Mouse (Mus musculus) forebrain, embryonic 11.5 days (tissue): ENCODE measurements at regions not wholly inside any gene's neighbourhood (a gene's known extent, or its start where the extent isn't known, plus 50 kb on each side); places are given as distances from the start of the nearest gene placed in this dataset.

Experiments used
- ATAC-seq: fragments of 200-750 bp; cut with Nextera tagmentation; replicated peaks from 2 replicates; pipeline ENCODE4 v1.8.0; 2017; ENCODE audit warnings: moderate TSS enrichment; ENCODE audit not compliant: low FRiP score
- DNase-seq: peaks from one replicate; pipeline ENCODE4 v3.0.0-alpha.2; 2017; ENCODE audit warnings: low spot score
- H3K27ac ChIP-seq: fragments of 300-500 bp; sonication (generic); 2 replicates; pipeline ENCODE4 v1.5.1; 2014; ENCODE audit warnings: low read depth, low read length
- H3K27me3 ChIP-seq: fragments of 300-500 bp; sonication (generic); 2 replicates; pipeline ENCODE4 v1.6.1; 2014; ENCODE audit warnings: mild to moderate bottlenecking, low read length, mixed read lengths; ENCODE audit not compliant: control insufficient read depth, insufficient read depth
- H3K36me3 ChIP-seq: fragments of 300-500 bp; sonication (generic); 2 replicates; pipeline ENCODE4 v1.6.1; 2014; ENCODE audit warnings: mild to moderate bottlenecking, low read length, moderate library complexity, mixed read lengths; ENCODE audit not compliant: control insufficient read depth, insufficient read depth
- H3K4me1 ChIP-seq: fragments of 300-500 bp; sonication (generic); replicated peaks from 2 replicates; pipeline ENCODE4 v1.6.1; 2014; ENCODE audit warnings: low read length, mixed read lengths; ENCODE audit not compliant: control insufficient read depth, insufficient read depth
- H3K4me2 ChIP-seq: fragments of 300-500 bp; sonication (generic); 2 replicates; pipeline ENCODE4 v1.6.1; 2014; ENCODE audit warnings: low read depth, mild to moderate bottlenecking, low read length, moderate library complexity, mixed read lengths; ENCODE audit not compliant: severe bottlenecking
- H3K4me3 ChIP-seq: fragments of 300-500 bp; sonication (generic); 2 replicates; pipeline ENCODE4 v1.5.1; 2014; ENCODE audit warnings: low read depth, low read length
- H3K9ac ChIP-seq: fragments of 300-500 bp; sonication (generic); 2 replicates; pipeline ENCODE4 v1.6.1; 2014; ENCODE audit warnings: low read length
- H3K9me3 ChIP-seq: fragments of 300-500 bp; sonication (generic); 2 replicates; pipeline ENCODE4 v1.6.1; 2016; ENCODE audit warnings: low read length, mixed read lengths; ENCODE audit not compliant: control insufficient read depth
- WGBS: fragments of 180-500 bp; shearing (Covaris S2); extraction: QIAGEN DNeasy Blood & Tissue Kit; methylation state at CpG from one replicate; pipeline ENCODE4 v1.1.7; 2014; 5-methylcytosine and 5-hydroxymethylcytosine counted together

GRCm38 (mm10) chr17:9308507-9308906, 113.4 kb upstream of the Gm17728 start:
- whole genome bisulfite sequencing, result 46% methylated on average over 2 of the region's 2 CpGs
- no peak overlapping the region for H3K4me2 ChIP-seq
- H3K9me3 ChIP-seq, result no peaks in the 10 kb centered on the region
- H3K27ac ChIP-seq, result no peak overlapping the region
- H3K36me3 ChIP-seq, result no peaks in the 10 kb centered on the region
- H3K9ac ChIP-seq, result no peak overlapping the region
- H3K4me3 ChIP-seq, result no peak overlapping the region
- no peak for DNase-seq
- ATAC-seq, result no peak
- no peaks in the 10 kb centered on the region for H3K4me1 ChIP-seq
- no peaks in the 10 kb centered on the region for H3K27me3 ChIP-seq

DNA sequence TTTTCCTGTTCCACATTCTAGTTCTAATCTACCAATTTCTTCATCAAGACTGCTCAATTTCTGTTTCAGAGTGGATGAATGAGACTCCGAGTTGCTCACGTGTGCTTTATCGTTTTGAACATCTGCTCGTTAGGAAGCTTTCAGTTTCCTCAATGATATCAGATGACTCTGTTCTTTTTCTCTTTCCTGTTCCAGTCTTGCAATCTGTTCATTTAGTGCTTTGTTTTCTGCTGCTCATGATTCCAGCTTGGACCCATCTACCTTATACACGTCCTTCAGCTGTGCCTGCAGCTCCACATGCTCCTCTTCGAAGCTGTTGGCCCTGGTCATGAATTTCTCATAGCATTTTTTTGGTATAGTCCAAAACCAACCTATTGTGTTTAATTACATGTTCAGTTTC, 99.1 kb upstream of the Gm17728 start:
- no peak overlapping the region for H3K4me2 ChIP-seq
- no peak overlapping the region for H3K4me3 ChIP-seq
- no peaks in the 10 kb centered on the region for H3K4me1 ChIP-seq
- DNase-seq (no peak), ATAC-seq (no peak)
- H3K9ac ChIP-seq, result no peak overlapping the region
- H3K27me3 ChIP-seq, result no peaks in the 10 kb centered on the region
- H3K9me3 ChIP-seq, result no peaks in the 10 kb centered on the region
- WGBS, result 80% methylated on average over 6 of the region's 6 CpGs
- no peaks in the 10 kb centered on the region for H3K36me3 ChIP-seq
- H3K27ac ChIP-seq, result no peak overlapping the region

DNA sequence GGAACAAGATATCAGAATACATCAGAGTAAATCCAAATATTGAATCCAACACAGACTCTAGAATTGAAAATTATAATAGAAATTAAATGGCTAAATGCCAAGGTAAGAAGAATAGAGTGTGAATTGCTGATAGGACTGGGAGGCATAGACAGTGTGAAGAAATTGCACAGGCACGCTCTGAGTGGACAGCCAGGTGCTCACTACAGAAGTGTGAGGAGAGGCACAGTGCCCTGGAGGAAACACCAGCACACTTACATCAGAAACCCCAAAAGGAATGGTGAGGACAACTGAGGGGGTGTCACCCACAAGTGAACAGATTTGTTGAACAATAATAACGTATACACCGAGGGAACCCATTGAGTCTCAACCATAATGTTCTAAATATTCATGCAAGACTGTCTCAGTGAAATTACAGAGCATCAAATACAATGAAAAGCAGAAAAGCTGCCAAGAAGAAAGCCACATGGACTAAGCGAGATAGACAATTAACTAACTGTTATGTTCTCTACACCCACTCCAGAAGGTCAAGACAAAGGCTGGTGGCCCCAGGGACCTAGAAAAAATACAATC, 92.9 kb upstream of the Gm17728 start:
- 89% methylated on average over 4 of the region's 4 CpGs for WGBS
- H3K9me3 ChIP-seq, result no peaks in the 10 kb centered on the region
- H3K27ac ChIP-seq, result no peak overlapping the region
- DNase-seq (no peak), ATAC-seq (no peak)
- no peak overlapping the region for H3K4me3 ChIP-seq
- no peaks in the 10 kb centered on the region for H3K36me3 ChIP-seq
- H3K4me2 ChIP-seq, result no peak overlapping the region
- no peaks in the 10 kb centered on the region for H3K27me3 ChIP-seq
- no peak overlapping the region for H3K9ac ChIP-seq
- H3K4me1 ChIP-seq, result no peaks in the 10 kb centered on the region

DNA sequence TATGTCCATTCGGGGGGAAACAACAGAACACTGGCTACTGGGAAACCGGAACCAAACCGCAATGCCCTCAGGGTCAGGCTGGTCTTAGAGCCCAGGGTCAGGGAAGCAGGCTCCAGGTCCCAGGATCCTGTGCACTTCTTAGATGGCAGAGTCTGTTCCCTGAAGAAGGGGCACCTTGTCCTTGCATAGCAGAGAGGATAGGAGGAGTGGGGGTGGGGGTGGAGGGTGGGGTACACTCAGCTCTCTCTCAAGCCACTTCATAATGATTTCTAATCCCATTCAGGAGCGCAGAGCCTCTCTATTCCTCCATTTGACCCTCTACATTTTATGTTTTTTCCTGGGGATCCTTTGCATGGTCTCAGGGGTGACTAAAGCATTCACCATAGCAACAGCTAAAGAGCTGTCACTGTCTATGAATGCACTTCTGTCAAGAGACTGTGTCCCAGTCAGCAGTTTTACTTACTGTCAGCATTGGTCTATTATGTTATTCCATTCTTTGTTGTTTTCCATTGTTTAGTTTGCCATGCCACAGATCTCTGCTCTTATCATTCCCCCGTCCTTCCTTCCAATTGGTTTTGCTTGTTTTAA, 64.2 kb upstream of the Gm17728 start:
- DNase-seq, result no peak
- H3K27me3 ChIP-seq, result no peaks in the 10 kb centered on the region
- WGBS, result 74% methylated on average over 5 of the region's 5 CpGs
- H3K4me3 ChIP-seq, result no peak overlapping the region
- H3K36me3 ChIP-seq, result no peaks in the 10 kb centered on the region
- no peaks in the 10 kb centered on the region for H3K4me1 ChIP-seq
- H3K4me2 ChIP-seq, result no peak overlapping the region
- no peaks in the 10 kb centered on the region for H3K9me3 ChIP-seq
- no peak overlapping the region for H3K27ac ChIP-seq
- no peak overlapping the region for H3K9ac ChIP-seq
- ATAC-seq, result no peak
